Mouse (Mus musculus): ENCODE measurements around the gene Rnf5. TPM values are rescaled to one million over a fixed set of nuclear protein-coding genes. Genes with fewer than 3 reads are reported as not detected.

The Rnf5 gene
- polyA plus RNA-seq, 1 experiment from 2014 or later, result 324 TPM

- H3K4me1 ChIP-seq (replicated peaks), result no peaks in the 10 kb centered on the region
- H3K9ac ChIP-seq (replicated peaks), result peak within 1 kb of the TSS; percentile 39; the same call in 1 of the 2 replicates
- H3K4me3 ChIP-seq (replicated peaks), result no peak within 1 kb of the TSS
- H3K9me3 ChIP-seq, result no peaks in the 10 kb centered on the region
- peak within 1 kb of the TSS; percentile 19; the same call in 1 of the 2 replicates for H3K27ac ChIP-seq
- 68% methylated on average over 6 of the region's 6 CpGs for WGBS
- no peaks in the 10 kb centered on the region for H3K27me3 ChIP-seq
- peaks cover 79% of the 10 kb centered on the region for H3K36me3 ChIP-seq
- no peak for ATAC-seq
- H3K4me2 ChIP-seq (replicated peaks), result no peak within 1 kb of the TSS
Measured at GRCm38 (mm10) chr17:34615871-34616270, 12.4 kb upstream of the Rnf5 start, which contains the start of gene Egfl8. Egfl8 (minus strand) TSS chr17:34615971.

- H3K4me3 ChIP-seq (replicated peaks), result no peak overlapping the region
- H3K4me1 ChIP-seq (replicated peaks), result peaks cover 5% of the 10 kb centered on the region
- 89% methylated on average over 10 of the region's 10 CpGs for WGBS
- no peaks in the 10 kb centered on the region for H3K9me3 ChIP-seq
- H3K4me2 ChIP-seq (replicated peaks), result no peak overlapping the region
- no peak; the same call in 1 of the 2 replicates for ATAC-seq
- H3K27ac ChIP-seq, result no peak overlapping the region
- H3K27me3 ChIP-seq, result no peaks in the 10 kb centered on the region
- H3K36me3 ChIP-seq, result peaks cover 78% of the 10 kb centered on the region
- no peak overlapping the region for H3K9ac ChIP-seq (replicated peaks)
Measured at GRCm38 (mm10) chr17:34613830-34614229, 10.3 kb upstream of the Rnf5 start.

- WGBS, result 85% methylated on average over 11 of the region's 11 CpGs
- Histone ChIP-seq H3K9me3 (no peaks in the 10 kb centered on the region), H3K27ac (no peak overlapping the region), H3K27me3 (no peaks in the 10 kb centered on the region), H3K36me3 (peaks cover 79% of the 10 kb centered on the region), H3K4me1 (replicated peaks) (peaks cover 12% of the 10 kb centered on the region), H3K4me2 (replicated peaks) (no peak overlapping the region), H3K9ac (replicated peaks) (no peak overlapping the region), H3K4me3 (replicated peaks) (no peak overlapping the region)
- ATAC-seq, result no peak
Measured at GRCm38 (mm10) chr17:34613054-34613645, 9.7 kb upstream of the Rnf5 start.

- H3K36me3 ChIP-seq, result peaks cover 67% of the 10 kb centered on the region
- no peak for ATAC-seq
- no peak overlapping the region for H3K27ac ChIP-seq
- H3K27me3 ChIP-seq, result no peaks in the 10 kb centered on the region
- no peaks in the 10 kb centered on the region for H3K9me3 ChIP-seq
- peaks cover 31% of the 10 kb centered on the region for H3K4me1 ChIP-seq (replicated peaks)
- H3K4me2 ChIP-seq (replicated peaks), result no peak overlapping the region
- WGBS, result 91% methylated on average over 8 of the region's 8 CpGs
- H3K9ac ChIP-seq (replicated peaks), result no peak overlapping the region
- no peak overlapping the region for H3K4me3 ChIP-seq (replicated peaks)
Measured at GRCm38 (mm10) chr17:34611050-34611449, 7.6 kb upstream of the Rnf5 start.

GRCm38 (mm10) chr17:34607997-34608396, 4.5 kb upstream of the Rnf5 start:
- Histone ChIP-seq H3K4me1 (replicated peaks) (peaks cover 43% of the 10 kb centered on the region), H3K27me3 (no peaks in the 10 kb centered on the region), H3K36me3 (peaks cover 36% of the 10 kb centered on the region), H3K27ac (no peak overlapping the region), H3K9me3 (no peaks in the 10 kb centered on the region), H3K4me3 (replicated peaks) (no peak overlapping the region), H3K9ac (replicated peaks) (peak overlapping the region; percentile 97; the same call in 1 of the 2 replicates), H3K4me2 (replicated peaks) (no peak overlapping the region)
- WGBS, result 92% methylated on average over 7 of the region's 7 CpGs
- no peak for ATAC-seq

GRCm38 (mm10) chr17:34606186-34607039, 2.9 kb upstream of the Rnf5 start:
- no peaks in the 10 kb centered on the region for H3K9me3 ChIP-seq
- H3K36me3 ChIP-seq, result peaks cover 26% of the 10 kb centered on the region
- peak overlapping the region; percentile 100 for H3K4me2 ChIP-seq (replicated peaks)
- ATAC-seq, result no peak
- H3K27ac ChIP-seq, result peak overlapping the region; percentile 91
- H3K9ac ChIP-seq (replicated peaks), result peak overlapping the region; percentile 97
- peaks cover 56% of the 10 kb centered on the region for H3K4me1 ChIP-seq (replicated peaks)
- no peaks in the 10 kb centered on the region for H3K27me3 ChIP-seq
- peak overlapping the region; percentile 93 for H3K4me3 ChIP-seq (replicated peaks)
- WGBS, result 17% methylated on average over 32 of the region's 32 CpGs

- Histone ChIP-seq H3K9me3 (no peaks in the 10 kb centered on the region), H3K9ac (replicated peaks) (peak overlapping the region; percentile 97), H3K4me1 (replicated peaks) (peaks cover 56% of the 10 kb centered on the region), H3K27me3 (no peaks in the 10 kb centered on the region), H3K4me2 (replicated peaks) (peak overlapping the region; percentile 100), H3K36me3 (peaks cover 25% of the 10 kb centered on the region), H3K4me3 (replicated peaks) (peak overlapping the region; percentile 93), H3K27ac (peak overlapping the region; percentile 91)
- ATAC-seq, result peak; percentile 59
- WGBS, result under 1% methylated on average over 28 of the region's 30 CpGs
Measured at GRCm38 (mm10) chr17:34605609-34606008, 2.1 kb upstream of the Rnf5 start.

GRCm38 (mm10) chr17:34604511-34605237, 1.2 kb upstream of the Rnf5 start:
- 20% methylated on average over 24 of the region's 24 CpGs for WGBS
- H3K36me3 ChIP-seq, result peaks cover 27% of the 10 kb centered on the region
- peak overlapping the region; percentile 97 for H3K9ac ChIP-seq (replicated peaks)
- peak overlapping the region; percentile 91 for H3K27ac ChIP-seq
- ATAC-seq, result no peak
- no peaks in the 10 kb centered on the region for H3K9me3 ChIP-seq
- peaks cover 56% of the 10 kb centered on the region for H3K4me1 ChIP-seq (replicated peaks)
- peak overlapping the region; percentile 100 for H3K4me2 ChIP-seq (replicated peaks)
- peak overlapping the region; percentile 93 for H3K4me3 ChIP-seq (replicated peaks)
- H3K27me3 ChIP-seq, result no peaks in the 10 kb centered on the region

- Histone ChIP-seq H3K27me3 (no peaks in the 10 kb centered on the region), H3K4me1 (replicated peaks) (peaks cover 53% of the 10 kb centered on the region), H3K9me3 (no peaks in the 10 kb centered on the region), H3K9ac (replicated peaks) (peak within 1 kb of the TSS; percentile 97), H3K4me2 (replicated peaks) (peak within 1 kb of the TSS; percentile 100), H3K27ac (peak within 1 kb of the TSS; percentile 91), H3K4me3 (replicated peaks) (peak within 1 kb of the TSS; percentile 93), H3K36me3 (peaks cover 28% of the 10 kb centered on the region)
- ATAC-seq, result peak; percentile 87
- WGBS, result under 1% methylated on average over 35 of the region's 35 CpGs
Measured at GRCm38 (mm10) chr17:34604061-34604508, 595 bp upstream of the Rnf5 start, which contains the start of gene Agpat1. Agpat1 (plus strand) TSS chr17:34604262.

- peak overlapping the region; percentile 23; the same call in 1 of the 2 replicates for H3K9ac ChIP-seq (replicated peaks)
- H3K4me2 ChIP-seq (replicated peaks), result peak overlapping the region; percentile 90
- H3K4me3 ChIP-seq (replicated peaks), result peak overlapping the region; percentile 78
Measured at GRCm38 (mm10) chr17:34601796-34602195, 1.7 kb downstream of the Rnf5 start.

GRCm38 (mm10) chr17:34599891-34600290, 3.6 kb downstream of the Rnf5 start:
- H3K4me1 ChIP-seq (replicated peaks), result peaks cover 47% of the 10 kb centered on the region
- 75% methylated on average over 9 of the region's 9 CpGs for WGBS
- ATAC-seq, result no peak

More at GRCm38 (mm10) chr17:34601796-34602195, 1.7 kb downstream of the Rnf5 start:
- H3K27ac ChIP-seq, result no peak overlapping the region
- H3K4me1 ChIP-seq (replicated peaks), result peaks cover 43% of the 10 kb centered on the region
- WGBS, result 90% methylated on average over 12 of the region's 12 CpGs
- no peaks in the 10 kb centered on the region for H3K27me3 ChIP-seq
- peaks cover 24% of the 10 kb centered on the region for H3K36me3 ChIP-seq
- no peaks in the 10 kb centered on the region for H3K9me3 ChIP-seq
- no peak for ATAC-seq

More at GRCm38 (mm10) chr17:34599891-34600290, 3.6 kb downstream of the Rnf5 start:
- peaks cover 37% of the 10 kb centered on the region for H3K36me3 ChIP-seq
- no peak overlapping the region for H3K4me2 ChIP-seq (replicated peaks)
- H3K27me3 ChIP-seq, result no peaks in the 10 kb centered on the region
- H3K27ac ChIP-seq, result no peak overlapping the region
- no peaks in the 10 kb centered on the region for H3K9me3 ChIP-seq
- H3K4me3 ChIP-seq (replicated peaks), result no peak overlapping the region
- H3K9ac ChIP-seq (replicated peaks), result no peak overlapping the region

All from midbrain, embryonic 13.5 days (tissue).